Mouse (Mus musculus) heart, postnatal 0 days (tissue): ENCODE data around the gene Hlx. TPM values are rescaled to one million over a fixed set of nuclear protein-coding genes. Genes with fewer than 3 reads are reported as not detected.

Experiments
- ATAC-seq: fragments of 200-750 bp; cut with Nextera tagmentation; 2 replicates; pipeline ENCODE4 v1.8.0; 2017; ENCODE audit warnings: low read depth, moderate number of reproducible peaks, moderate library complexity; ENCODE audit not compliant: insufficient read depth
- DNase-seq: peaks from one replicate; pipeline ENCODE4 v3.0.0-alpha.2; 2016; ENCODE audit warnings: low spot score
- H3K27ac ChIP-seq: fragments of 300-500 bp; sonication (generic); 2 replicates; pipeline ENCODE4 v1.5.1; 2014; ENCODE audit warnings: low read depth, mild to moderate bottlenecking
- H3K27me3 ChIP-seq: fragments of 300-500 bp; sonication (generic); 2 replicates; pipeline ENCODE4 v1.6.1; 2014; ENCODE audit warnings: low read length, mixed read lengths; ENCODE audit not compliant: control insufficient read depth, insufficient read depth
- H3K36me3 ChIP-seq: fragments of 300-500 bp; sonication (generic); replicated peaks from 2 replicates; pipeline ENCODE4 v1.6.1; 2014; ENCODE audit warnings: low read length, mixed read lengths; ENCODE audit not compliant: control insufficient read depth, insufficient read depth
- H3K4me1 ChIP-seq: fragments of 300-500 bp; sonication (generic); 2 replicates; pipeline ENCODE4 v1.6.1; 2014; ENCODE audit warnings: antibody characterized with exemption; ENCODE audit not compliant: control insufficient read depth, insufficient read depth
- H3K4me2 ChIP-seq: fragments of 300-500 bp; sonication (generic); 2 replicates; pipeline ENCODE4 v1.6.1; 2014; ENCODE audit warnings: low read depth, mild to moderate bottlenecking, low read length, moderate library complexity
- H3K4me3 ChIP-seq: fragments of 300-500 bp; sonication (generic); 2 replicates; pipeline ENCODE4 v1.5.1; 2014; ENCODE audit warnings: low read depth, low read length
- H3K9ac ChIP-seq: fragments of 300-500 bp; sonication (generic); replicated peaks from 2 replicates; pipeline ENCODE4 v1.6.1; 2014; ENCODE audit warnings: low read depth, low read length, mixed read lengths
- H3K9me3 ChIP-seq: fragments of 300-500 bp; sonication (generic); replicated peaks from 2 replicates; pipeline ENCODE4 v1.6.1; 2016; ENCODE audit warnings: low read length; ENCODE audit not compliant: control insufficient read depth
- CTCF ChIP-seq: IDR thresholded peaks from 2 replicates; pipeline ENCODE4 v1.5.1; 2016; ENCODE audit warnings: antibody characterized with exemption, control low read depth, low read depth
- EP300 ChIP-seq: IDR thresholded peaks from 2 replicates; pipeline ENCODE4 v1.6.1; 2016; ENCODE audit warnings: antibody characterized with exemption, low read depth
- WGBS: fragments of 180-500 bp; shearing (Covaris S2); extraction: QIAGEN DNeasy Blood & Tissue Kit; methylation state at CpG from one replicate; pipeline ENCODE4 v1.1.7; 2014; 5-methylcytosine and 5-hydroxymethylcytosine counted together
- polyA plus RNA-seq: library from polyadenylated mRNA; unstranded; fragments of >200 nt; fragmentation: Nextera tagmentation; extraction: Ambion mirVana; gene quantifications from 2 replicates; pipeline ENCODE4 v1.2.1, GENCODE M21; 2015
- total RNA-seq: library from RNA; depleted of rRNA; stranded (reverse); fragments of >200 nt; gene quantifications from 2 replicates; pipeline ENCODE4 v1.2.3, GENCODE M21; 2014; ENCODE audit warnings: low replicate concordance

Hlx gene
- total and polyA plus RNA-seq, 2 experiments from 2014 or later, result 7.0 to 10.0 TPM

DNA sequence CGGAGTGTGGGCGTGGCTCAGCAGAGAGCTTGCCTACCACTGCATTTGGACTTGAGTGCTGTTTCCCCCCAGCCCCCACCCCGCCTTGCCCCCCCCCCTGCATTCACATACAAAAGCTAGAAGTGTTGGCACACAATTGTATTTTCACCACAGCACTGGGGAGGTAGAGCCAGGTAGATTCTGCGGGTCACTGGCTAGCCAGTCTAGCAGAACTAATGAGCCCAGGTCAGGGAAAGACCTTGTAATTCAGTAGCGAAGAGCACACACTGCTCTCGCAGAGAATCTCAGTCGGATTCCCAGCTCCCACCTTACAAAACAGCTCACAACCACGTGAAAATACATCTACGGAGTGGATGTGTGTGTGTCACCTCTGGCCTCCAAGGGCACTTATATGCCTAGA lies 42.9 kb upstream of the Hlx start:
- Histone ChIP-seq H3K27me3 (no peaks in the 10 kb centered on the region), H3K9ac (no peak overlapping the region), H3K27ac (no peak overlapping the region), H3K4me1 (no peaks in the 10 kb centered on the region), H3K9me3 (no peaks in the 10 kb centered on the region), H3K36me3 (no peaks in the 10 kb centered on the region), H3K4me2 (no peak overlapping the region), H3K4me3 (no peak overlapping the region)
- TF ChIP-seq CTCF, result no peak
- TF ChIP-seq EP300, result no peak
- no peak for ATAC-seq
- no peak for DNase-seq
- WGBS, result 69% methylated on average over 9 of the region's 9 CpGs

DNA sequence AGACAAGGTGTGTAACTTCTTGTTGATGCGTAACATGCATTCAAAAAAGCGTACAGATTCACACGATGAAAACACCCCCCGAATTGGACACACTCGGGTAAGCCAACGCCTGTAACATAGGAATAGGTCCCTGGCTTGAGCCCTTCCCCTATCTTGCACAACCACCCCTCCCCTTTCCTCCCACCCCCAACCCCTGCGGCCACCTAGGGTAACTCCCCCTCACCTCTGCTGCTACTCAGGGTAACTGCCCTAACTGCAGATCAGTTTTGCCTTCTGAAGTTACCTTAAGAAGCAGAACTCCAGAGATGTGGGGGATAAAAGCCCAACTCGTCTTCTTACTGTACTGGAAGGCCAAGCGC lies 39.5 kb upstream of the Hlx start:
- 10% methylated on average over 9 of the region's 9 CpGs for WGBS
- Histone ChIP-seq H3K27me3 (no peaks in the 10 kb centered on the region), H3K9me3 (no peaks in the 10 kb centered on the region), H3K9ac (no peak overlapping the region), H3K4me2 (no peak overlapping the region), H3K27ac (no peak overlapping the region), H3K4me3 (no peak overlapping the region), H3K36me3 (no peaks in the 10 kb centered on the region), H3K4me1 (no peaks in the 10 kb centered on the region)
- TF ChIP-seq CTCF, result no peak
- TF ChIP-seq EP300, result no peak
- no peak for DNase-seq
- no peak for ATAC-seq

DNA sequence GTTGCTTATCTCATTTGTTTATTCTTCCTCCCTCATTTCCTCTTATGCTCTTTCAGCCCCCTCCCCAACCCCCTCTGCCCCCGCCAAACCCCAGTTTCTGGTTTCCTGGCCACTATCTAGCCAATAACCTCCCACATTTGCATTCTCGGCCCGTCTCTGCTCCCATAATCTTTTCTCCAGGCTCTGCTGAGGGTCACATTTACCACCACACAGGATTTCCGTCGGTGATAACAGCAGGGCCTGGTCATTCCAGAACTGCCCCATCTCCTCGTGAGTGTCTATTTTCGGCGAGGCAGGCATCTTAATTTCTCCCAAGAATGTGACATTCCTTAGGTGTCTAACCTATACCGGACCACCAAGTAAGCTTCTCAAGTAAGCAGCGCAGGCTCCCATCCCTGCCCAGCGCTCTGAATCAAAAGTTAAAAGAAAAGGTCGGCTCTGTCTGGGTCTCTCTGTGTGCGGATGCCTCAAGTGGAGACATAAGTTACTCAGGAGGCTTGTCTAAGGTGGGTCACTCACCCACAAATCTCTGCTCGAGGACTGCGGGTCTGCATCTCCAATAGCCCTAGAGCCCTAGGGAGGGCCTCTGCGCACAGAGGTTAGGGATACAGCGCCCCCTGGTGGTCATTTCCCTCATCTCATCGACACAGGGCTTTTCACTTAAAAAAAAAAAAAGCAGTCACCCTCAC lies 38.9 kb upstream of the Hlx start:
- H3K36me3 ChIP-seq, result no peaks in the 10 kb centered on the region
- no peak overlapping the region for H3K4me3 ChIP-seq
- H3K9ac ChIP-seq, result no peak overlapping the region
- peak overlapping the region; percentile 50 for H3K27ac ChIP-seq
- H3K27me3 ChIP-seq, result no peaks in the 10 kb centered on the region
- H3K9me3 ChIP-seq, result no peaks in the 10 kb centered on the region
- DNase-seq (peak; percentile 60), ATAC-seq (peak; percentile 86)
- no peaks in the 10 kb centered on the region for H3K4me1 ChIP-seq
- peak overlapping the region; percentile 48 for H3K4me2 ChIP-seq
- WGBS, result 5% methylated on average over 18 of the region's 18 CpGs
- TF ChIP-seq EP300 (no peak), CTCF (peak; percentile 79)

DNA sequence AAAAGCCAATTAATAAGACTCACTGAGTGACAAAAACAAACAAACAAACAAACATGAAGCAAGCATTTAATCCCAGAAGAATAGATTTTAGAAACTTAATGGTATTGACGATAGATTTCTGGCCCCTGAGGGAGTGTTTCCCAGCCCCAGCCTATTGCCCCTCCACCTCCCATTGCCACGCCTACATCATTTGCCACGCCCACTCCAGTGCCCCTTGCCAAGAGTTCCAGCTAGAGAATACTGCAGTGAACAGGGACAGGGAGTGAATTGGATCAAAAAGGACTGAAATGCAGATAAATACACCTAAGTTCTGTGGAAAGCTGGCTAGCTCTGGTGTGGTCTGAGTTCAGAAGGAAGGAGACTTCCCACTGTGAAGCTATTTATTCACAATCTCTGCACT lies 31.4 kb upstream of the Hlx start:
- H3K9me3 ChIP-seq, result no peaks in the 10 kb centered on the region
- no peak overlapping the region for H3K27ac ChIP-seq
- H3K4me3 ChIP-seq, result no peak overlapping the region
- no peaks in the 10 kb centered on the region for H3K27me3 ChIP-seq
- WGBS, result 43% methylated on average over 3 of the region's 3 CpGs
- no peak for TF ChIP-seq CTCF
- no peak for TF ChIP-seq EP300
- DNase-seq, result no peak
- H3K4me2 ChIP-seq, result no peak overlapping the region
- H3K36me3 ChIP-seq, result no peaks in the 10 kb centered on the region
- no peak for ATAC-seq
- H3K4me1 ChIP-seq, result no peaks in the 10 kb centered on the region
- H3K9ac ChIP-seq, result no peak overlapping the region

DNA sequence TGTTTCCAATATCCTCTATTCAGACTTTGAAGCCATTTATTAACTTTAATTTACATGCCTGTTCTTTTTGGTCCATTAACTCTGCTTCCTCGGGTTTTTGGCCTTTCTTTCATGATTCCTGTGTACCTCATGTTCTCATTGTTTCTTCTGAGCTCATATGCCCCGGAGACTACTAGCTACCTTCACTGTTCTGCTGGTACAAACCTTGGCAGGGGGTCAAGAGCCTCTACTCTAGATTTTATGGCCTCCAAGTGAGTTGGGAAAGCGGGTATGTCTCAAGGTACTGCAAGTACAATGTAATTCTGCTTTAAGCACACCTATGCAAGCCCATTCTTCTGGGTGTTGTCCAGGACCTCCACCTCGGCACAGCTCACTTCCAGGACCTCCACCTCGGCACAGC lies 30.5 kb upstream of the Hlx start:
- H3K36me3 ChIP-seq, result no peaks in the 10 kb centered on the region
- no peaks in the 10 kb centered on the region for H3K27me3 ChIP-seq
- H3K4me2 ChIP-seq, result no peak overlapping the region
- no peak overlapping the region for H3K9ac ChIP-seq
- H3K27ac ChIP-seq, result no peak overlapping the region
- no peak for ATAC-seq
- H3K4me3 ChIP-seq, result no peak overlapping the region
- DNase-seq, result no peak
- H3K9me3 ChIP-seq, result no peaks in the 10 kb centered on the region
- TF ChIP-seq EP300 (no peak), CTCF (no peak)
- 67% methylated on average over 5 of the region's 5 CpGs for WGBS
- no peaks in the 10 kb centered on the region for H3K4me1 ChIP-seq

DNA sequence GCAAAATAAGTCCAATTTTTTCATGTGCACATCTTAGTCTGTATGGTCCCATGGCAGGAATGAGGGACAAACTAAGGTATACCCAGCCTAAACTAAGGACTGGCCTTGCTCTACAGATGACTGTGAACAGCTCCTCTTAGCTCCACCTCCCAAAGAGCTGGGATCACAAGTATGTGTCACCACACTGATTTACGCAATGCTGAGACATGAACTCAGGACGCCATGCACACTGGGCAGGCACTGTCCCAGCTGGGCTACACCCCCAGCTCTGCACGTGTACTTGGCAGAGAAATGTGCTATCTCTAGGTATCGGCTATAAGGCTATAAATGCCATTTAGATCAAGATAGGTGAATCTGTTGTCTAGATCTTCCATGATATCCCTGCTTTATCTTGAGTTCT lies 29.6 kb upstream of the Hlx start:
- no peaks in the 10 kb centered on the region for H3K36me3 ChIP-seq
- no peak overlapping the region for H3K4me3 ChIP-seq
- H3K27ac ChIP-seq, result no peak overlapping the region
- H3K4me1 ChIP-seq, result no peaks in the 10 kb centered on the region
- H3K9ac ChIP-seq, result no peak overlapping the region
- no peaks in the 10 kb centered on the region for H3K27me3 ChIP-seq
- TF ChIP-seq CTCF, result no peak
- TF ChIP-seq EP300, result no peak
- WGBS, result 62% methylated on average over 4 of the region's 4 CpGs
- no peak overlapping the region for H3K4me2 ChIP-seq
- ATAC-seq (no peak), DNase-seq (no peak)
- no peaks in the 10 kb centered on the region for H3K9me3 ChIP-seq
